Comparison of ENCODE assay signal across 22 mouse cellular contexts in genomic region chr8:110895812-110896211, GRCm38 (mm10).
"Had no signal": no experiment of that assay in that cellular context is flagged by ENCODE, and none has a peak within 500 bp of the region (broad histone marks: within the 10 kb centered on the region; RNA-seq: fewer than 3 reads in every experiment).

No protein-coding gene starts in this region.

- DNase-seq: kidney, adult 8-10 months; kidney, postnatal 10 days; kidney, postnatal 4 days; left cerebral cortex, postnatal 4 days; liver; lung, adult 18-20 months; lung, postnatal 10 days; lung, postnatal 36 days; right cerebral cortex, adult 18-20 months; right cerebral cortex, postnatal 14 days; right cerebral cortex, postnatal 4 days; thymus, adult 2 months; thymus, postnatal 14 days; thymus, postnatal 4 days had no signal

- H3K4me3 ChIP-seq: kidney, embryonic 15.5 days; limb, embryonic 13.5 days; liver, embryonic 12.5 days; liver, embryonic 15.5 days; lung, embryonic 15.5 days; midbrain, embryonic 12.5 days; midbrain, embryonic 15.5 days had no signal

- H3K9me3 ChIP-seq: kidney, embryonic 15.5 days; limb, embryonic 13.5 days; liver, embryonic 12.5 days; liver, embryonic 15.5 days; lung, embryonic 15.5 days; midbrain, embryonic 12.5 days; midbrain, embryonic 15.5 days had no signal

- ATAC-seq: liver, embryonic 12.5 days; midbrain, embryonic 15.5 days had no signal

- H3K4me1 ChIP-seq: kidney, embryonic 15.5 days; limb, embryonic 13.5 days; lung, embryonic 15.5 days; midbrain, embryonic 12.5 days; midbrain, embryonic 15.5 days had no signal

- H3K27ac ChIP-seq: kidney, embryonic 15.5 days; limb, embryonic 13.5 days; liver, embryonic 12.5 days; liver, embryonic 15.5 days; lung, embryonic 15.5 days; midbrain, embryonic 12.5 days; midbrain, embryonic 15.5 days; stomach, postnatal 0 days had no signal

- H3K9ac ChIP-seq: kidney, embryonic 15.5 days; limb, embryonic 13.5 days; liver, embryonic 12.5 days; liver, embryonic 15.5 days; lung, embryonic 15.5 days; midbrain, embryonic 12.5 days; midbrain, embryonic 15.5 days had no signal

- H3K4me2 ChIP-seq: kidney, embryonic 15.5 days; limb, embryonic 13.5 days; liver, embryonic 12.5 days; liver, embryonic 15.5 days; lung, embryonic 15.5 days; midbrain, embryonic 12.5 days; midbrain, embryonic 15.5 days had no signal

- H3K27me3 ChIP-seq: kidney, embryonic 15.5 days; limb, embryonic 13.5 days; liver, embryonic 12.5 days; liver, embryonic 15.5 days; lung, embryonic 15.5 days; midbrain, embryonic 12.5 days; midbrain, embryonic 15.5 days had no signal
